Mouse (Mus musculus): Measurements from ENCODE around the gene Btn1a1.

DNA sequence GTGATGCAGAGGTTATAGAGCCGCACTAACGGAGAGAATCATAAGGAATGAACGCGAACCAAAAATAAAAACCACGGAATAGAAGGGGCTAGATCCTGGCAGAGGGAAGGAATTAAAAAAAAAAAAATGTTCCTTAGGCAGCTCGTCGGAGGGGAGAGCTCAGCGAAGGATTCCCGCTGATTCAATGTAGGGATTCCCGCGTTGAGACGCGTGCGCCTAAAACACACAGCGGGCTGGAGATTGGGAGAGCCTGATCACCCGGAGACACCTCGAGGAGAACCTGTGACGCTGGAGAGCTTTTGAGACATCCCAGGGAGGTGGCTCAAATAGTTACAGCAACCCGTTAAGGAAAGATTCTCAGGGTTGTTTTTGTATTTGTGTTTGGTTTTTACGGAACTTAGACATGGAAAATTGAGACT, 53.5 kb downstream of the Btn1a1 start:
- no peak for TF ChIP-seq CTCF (IDR thresholded peaks at IDR 0.05; ENCODE audit: borderline replicate concordance, control insufficient read depth, extremely low read depth, insufficient read depth, low read length, poor library complexity)
- no peak for TF ChIP-seq POLR2A (IDR thresholded peaks at IDR 0.05; ENCODE audit: control insufficient read depth, extremely low read depth, insufficient read depth, low read length, poor library complexity)

Data from thymus, adult 2 months (tissue).